Mouse (Mus musculus) naive thymus-derived CD4-positive, alpha-beta T cell, adult 5 months (primary cell): ENCODE data around the gene Dnaaf5. TPM values are rescaled to one million over a fixed set of nuclear protein-coding genes. Genes with fewer than 3 reads are reported as not detected.

Source experiments
- polyA plus RNA-seq: library from polyadenylated mRNA; unstranded; fragments of 100-300 nt; shearing (Covaris generic); gene quantifications from one replicate; pipeline ENCODE4 v1.2.1, GENCODE M21; 2017

Dnaaf5 gene
- polyA plus RNA-seq = 24.8 TPM

DNA sequence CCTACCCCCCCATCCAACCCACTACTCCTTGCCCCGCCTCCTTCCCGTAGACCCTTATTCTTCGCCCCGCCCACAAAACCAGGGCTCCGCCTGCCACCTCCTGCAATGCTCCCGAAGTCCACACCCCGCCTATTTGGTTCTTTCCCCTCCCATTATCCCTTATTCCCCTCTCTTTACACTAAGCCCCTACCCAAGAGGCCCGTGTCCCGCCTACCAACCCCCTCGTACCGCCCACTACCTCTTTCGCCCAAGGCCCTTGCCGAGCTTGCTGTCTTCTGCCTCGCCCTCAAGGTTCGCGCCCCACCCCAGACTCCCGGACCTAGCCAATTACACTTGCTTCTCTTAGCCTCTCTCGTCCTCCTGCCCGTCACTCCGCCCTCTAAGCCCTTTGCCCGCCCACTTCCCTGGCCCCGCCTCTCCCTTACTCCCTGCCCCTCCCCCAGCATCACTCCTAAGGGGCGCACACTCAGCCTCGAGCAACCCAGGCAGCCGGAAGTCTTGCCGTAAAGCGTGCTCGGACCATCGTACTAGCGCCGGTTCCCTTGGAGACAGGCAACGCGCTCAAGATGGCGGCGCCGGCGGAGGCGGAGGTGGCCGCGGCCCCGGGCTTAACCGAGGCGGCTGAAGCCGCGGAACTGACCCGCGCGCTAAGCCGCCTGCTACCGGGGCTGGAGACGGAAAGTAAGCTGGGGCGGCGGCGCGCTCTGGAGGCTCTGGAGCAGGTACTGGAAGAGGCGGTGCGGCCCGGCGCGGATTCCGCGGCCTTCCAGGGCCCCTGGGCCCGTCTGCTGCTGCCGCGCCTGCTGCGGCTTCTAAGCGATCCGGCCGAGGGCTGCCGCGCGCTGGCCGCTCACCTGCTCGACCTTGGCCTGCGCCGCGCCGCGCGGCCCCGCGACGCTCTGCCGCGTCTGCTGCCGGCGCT lies at the start of gene Dnaaf5, which contains the start of gene Prkar1b:
Gene Dnaaf5 (plus strand): TSS at position 543 of the 922 bp plus-strand sequence.
Gene Prkar1b (minus strand): TSS at position 321 of the 922 bp plus-strand sequence.

DNA sequence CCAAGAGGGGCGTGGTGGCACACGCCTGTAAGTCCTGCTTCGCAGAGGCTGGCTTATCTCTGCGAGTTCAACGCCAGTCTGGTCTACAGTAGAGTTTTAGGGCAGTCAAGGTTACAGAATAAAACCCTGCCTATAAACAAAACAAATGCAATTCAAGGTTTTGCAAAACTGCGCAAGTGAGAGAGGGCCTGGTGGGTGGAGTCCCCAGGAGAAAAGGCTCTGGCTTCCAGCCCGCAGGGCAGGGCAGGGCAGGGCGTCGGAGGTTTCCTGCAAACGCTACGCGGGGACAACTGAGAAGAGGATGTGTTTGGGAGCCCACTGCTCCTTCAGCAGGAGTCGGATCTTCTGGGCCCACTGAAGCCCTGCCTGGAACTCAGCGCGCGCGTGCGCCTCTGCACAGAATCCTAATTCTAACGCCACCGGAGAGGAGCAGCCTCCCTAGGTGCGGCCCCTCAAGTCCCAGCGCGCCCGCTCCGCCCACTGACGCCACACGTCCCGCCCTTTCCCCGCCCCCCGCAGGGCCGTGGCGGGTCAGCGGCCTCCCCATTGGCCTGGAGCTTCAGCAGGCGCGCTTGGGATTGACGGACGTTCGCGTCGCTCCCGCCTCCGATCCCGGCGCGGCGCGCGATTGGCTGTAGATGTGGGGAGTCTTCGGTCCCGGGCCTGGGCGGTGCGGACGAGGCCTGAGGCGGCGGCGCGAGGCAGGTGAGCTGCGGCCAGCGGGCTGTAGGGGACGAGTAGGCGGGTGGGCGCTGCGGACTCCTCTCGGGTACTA lies 50.2 kb downstream of the Dnaaf5 start, which contains the start of gene Sun1:
Gene Sun1 (plus strand): TSS at position 643 of the 775 bp plus-strand sequence.

Other genes starting within 250 kb of the Dnaaf5 start
- gene Pdgfa, start 152.9 kb upstream of the Dnaaf5 start, polyA plus RNA-seq = not detected
- 0.90 TPM for gene Prkar1b, start 222 bp upstream of the Dnaaf5 start, polyA plus RNA-seq
- 44.9 TPM for gene Sun1, start 50.4 kb downstream of the Dnaaf5 start, polyA plus RNA-seq
- 129 TPM for gene Get4, start 102.1 kb downstream of the Dnaaf5 start, polyA plus RNA-seq
- 1.8 TPM for gene Adap1, start 175.4 kb downstream of the Dnaaf5 start, polyA plus RNA-seq
- gene Cox19, start 201.2 kb downstream of the Dnaaf5 start, polyA plus RNA-seq = 32.0 TPM
- gene Cyp2w1, start 202.4 kb downstream of the Dnaaf5 start, polyA plus RNA-seq = not detected
- 43.4 TPM for gene Gpr146, start 227.5 kb downstream of the Dnaaf5 start, polyA plus RNA-seq